Mouse (Mus musculus) left cerebral cortex, adult 2 months (tissue): ENCODE measurements around the gene Gm3182. TPM values are rescaled to one million over a fixed set of nuclear protein-coding genes. Genes with fewer than 3 reads are reported as not detected.
A peak's percentile ranks its signal among the peaks of the same experiment; 100 is the strongest.
"Not testable (repeated sequence)": the region's sequence is repeated elsewhere in the genome, so short reads cannot be mapped to it uniquely, and the experiment has no call there.

Experiments used
- DNase-seq, 2 experiments: peaks; one replicate each; pipeline ENCODE4 v3.0.0; 2021 to 2022; ENCODE audit warnings: low spot score in 2 of 2, mixed read lengths in 1 of 2; ENCODE audit errors: extremely low spot score in 1 of 2
- H3K27ac ChIP-seq: fragments of 200-600 bp; 2 replicates; pipeline ENCODE4 v1.8.1; 2022
- H3K4me3 ChIP-seq: fragments of 200-600 bp; 2 replicates; pipeline ENCODE4 v1.8.1; 2022
- intact Hi-C: fragments of 180-260 bp; cut with DNase I; formaldehyde crosslinking; loops from one replicate; pipeline ENCODE4 v1.15.1; 2025
- long read RNA-seq, 2 experiments: library from polyadenylated mRNA; stranded (forward); transcript quantifications; one replicate each; pipeline ENCODE4 v2.0.0; 2021; ENCODE audit warnings: borderline mapping rate in 2 of 2
- total RNA-seq, 2 experiments: library from RNA; stranded (reverse); gene quantifications; 2 replicates each; pipeline ENCODE4 v1.2.3; 2021

The Gm3182 gene
- not detected for total RNA-seq
- long read RNA-seq, experiment 1: 0 reads
- long read RNA-seq, experiment 2: 0 reads

GRCm38 (mm10) chr14:4481445-4481844 lies at the start of gene Gm3182:
Gene Gm3182 (plus strand): TSS chr14:4481745.
- DNase-seq, H3K27ac ChIP-seq, intact Hi-C loops, H3K4me3 ChIP-seq: not testable (repeated sequence)

GRCm38 (mm10) chr14:4499425-4499824 lies 17.9 kb downstream of the Gm3182 start:
- DNase-seq, intact Hi-C loops, H3K27ac ChIP-seq: not testable (repeated sequence)
- peak overlapping the region; percentile 19; the same call in 1 of the 2 replicates for H3K4me3 ChIP-seq

Other genes starting within 250 kb of the Gm3182 start
- not detected for gene Gm3138, start 232.1 kb upstream of the Gm3182 start, total RNA-seq
- not detected for gene Gm3149, start 164.5 kb upstream of the Gm3182 start, total RNA-seq
- under 1 TPM; 0.56 to 0.59 TPM for gene 2610042L04Rik, start 147.0 kb upstream of the Gm3182 start, total RNA-seq
- not detected for gene Gm3159, start 84.2 kb upstream of the Gm3182 start, total RNA-seq
- under 1 TPM in 1 of 2 experiments, not detected in 1; 0.84 TPM for gene Gm3164, start 66.3 kb upstream of the Gm3182 start, total RNA-seq
- 1 to 10 TPM; 2.0 to 3.4 TPM for gene Gm3173, start 50.8 kb upstream of the Gm3182 start, total RNA-seq
- not detected for gene Gm3047, start 73.7 kb downstream of the Gm3182 start, total RNA-seq
- gene Gm8159, start 150.6 kb downstream of the Gm3182 start, total RNA-seq: under 1 TPM; 0.48 to 0.56 TPM
- gene Gm3239, start 182.4 kb downstream of the Gm3182 start, total RNA-seq: under 1 TPM; 0.54 to 0.57 TPM
- gene Gm7876, start 227.5 kb downstream of the Gm3182 start, total RNA-seq: not detected
- under 1 TPM in 1 of 2 experiments, not detected in 1; 0.41 TPM for gene Gm3252, start 245.0 kb downstream of the Gm3182 start, total RNA-seq